Mouse (Mus musculus) lung, embryonic 16.5 days (tissue): ENCODE results near the gene Rab3b. TPM values are rescaled to one million over a fixed set of nuclear protein-coding genes. Genes with fewer than 3 reads are reported as not detected.

Experiments used
- ATAC-seq: fragments of 200-750 bp; cut with Nextera tagmentation; 2 replicates; pipeline ENCODE4 v1.8.0; 2017; ENCODE audit warnings: low read depth, mild to moderate bottlenecking, moderate library complexity
- H3K27ac ChIP-seq: fragments of 300-500 bp; sonication (generic); 2 replicates; pipeline ENCODE4 v1.5.1; 2014; ENCODE audit warnings: mild to moderate bottlenecking, control low read depth, low read length
- H3K27me3 ChIP-seq: fragments of 300-500 bp; sonication (generic); 2 replicates; pipeline ENCODE4 v1.6.1; 2014; ENCODE audit warnings: low read depth, low read length, mixed read lengths; ENCODE audit not compliant: control insufficient read depth, insufficient read depth
- H3K36me3 ChIP-seq: fragments of 300-500 bp; sonication (generic); 2 replicates; pipeline ENCODE4 v1.6.1; 2014; ENCODE audit warnings: low read length; ENCODE audit not compliant: control insufficient read depth, insufficient read depth
- H3K4me1 ChIP-seq: fragments of 300-500 bp; sonication (generic); replicated peaks from 2 replicates; pipeline ENCODE4 v1.6.1; 2014; ENCODE audit warnings: low read length, mixed read lengths; ENCODE audit not compliant: control insufficient read depth, insufficient read depth
- H3K4me2 ChIP-seq: fragments of 300-500 bp; sonication (generic); 2 replicates; pipeline ENCODE4 v1.6.1; 2014; ENCODE audit warnings: low read depth, low read length, control low read depth
- H3K4me3 ChIP-seq: fragments of 300-500 bp; sonication (generic); 2 replicates; pipeline ENCODE4 v1.5.1; 2014; ENCODE audit warnings: mild to moderate bottlenecking, low read length, control low read depth
- H3K9ac ChIP-seq: fragments of 300-500 bp; sonication (generic); 2 replicates; pipeline ENCODE4 v1.6.1; 2014; ENCODE audit warnings: low read length, control low read depth
- H3K9me3 ChIP-seq: fragments of 300-500 bp; sonication (generic); 2 replicates; pipeline ENCODE4 v1.6.1; 2016; ENCODE audit warnings: low read length; ENCODE audit not compliant: control insufficient read depth
- WGBS: fragments of 180-500 bp; shearing (Covaris S2); extraction: QIAGEN DNeasy Blood & Tissue Kit; methylation state at CpG from one replicate; pipeline ENCODE4 v1.1.7; 2014; 5-methylcytosine and 5-hydroxymethylcytosine counted together
- polyA plus RNA-seq: library from polyadenylated mRNA; unstranded; fragments of >200 nt; fragmentation: Nextera tagmentation; extraction: Ambion mirVana; gene quantifications from 2 replicates; pipeline ENCODE4 v1.2.1, GENCODE M21; 2015

The Rab3b gene
- polyA plus RNA-seq, 1 experiment from 2014 or later: 6.5 TPM

DNA sequence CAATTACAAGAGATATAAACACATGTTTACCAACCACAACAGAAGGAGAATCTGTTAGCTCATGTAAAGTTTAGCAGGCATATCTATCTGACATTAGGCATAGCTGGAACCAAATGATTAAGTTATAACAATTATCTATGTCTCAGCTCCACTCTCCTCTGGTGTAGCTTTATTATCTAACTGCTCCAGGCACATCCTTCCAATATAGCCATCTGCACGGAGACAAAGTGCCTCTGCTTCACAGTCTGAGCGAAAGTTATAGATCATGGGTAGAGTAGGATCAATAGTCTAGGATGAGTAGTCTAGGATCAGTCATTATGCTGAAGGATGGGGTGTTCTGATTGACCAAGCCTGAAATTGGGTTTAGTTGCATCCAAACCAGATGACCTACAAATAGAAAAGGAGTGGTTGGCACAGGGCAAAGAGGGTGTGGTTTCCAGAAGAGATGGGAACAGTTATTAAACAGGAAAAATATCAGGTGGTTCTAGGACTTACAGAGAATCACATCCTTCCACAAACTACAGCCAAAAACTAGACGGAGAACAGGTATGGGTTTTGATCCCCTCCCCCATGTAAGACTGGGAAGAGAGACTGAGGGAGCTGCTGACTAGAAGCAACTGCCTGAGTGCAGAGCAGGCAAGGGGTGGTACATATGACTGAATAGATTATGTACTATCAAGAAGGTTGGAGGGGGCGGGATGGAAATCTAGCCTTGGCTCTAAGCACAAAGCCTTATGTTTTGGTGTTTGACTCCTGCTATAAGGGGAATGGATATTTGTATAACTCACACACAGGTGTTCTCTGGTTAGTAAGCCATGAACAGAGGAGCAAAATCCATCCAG is 82.0 kb downstream of the Rab3b start:
- Histone ChIP-seq H3K4me1 (no peaks in the 10 kb centered on the region), H3K9me3 (no peaks in the 10 kb centered on the region), H3K9ac (no peak overlapping the region), H3K4me3 (no peak overlapping the region), H3K27me3 (no peaks in the 10 kb centered on the region), H3K4me2 (no peak overlapping the region), H3K27ac (no peak overlapping the region), H3K36me3 (no peaks in the 10 kb centered on the region)
- WGBS: 82% methylated on average over 4 of the region's 4 CpGs
- ATAC-seq: no peak

GRCm38 (mm10) chr4:108963017-108963416 is 84.2 kb downstream of the Rab3b start:
- Histone ChIP-seq H3K4me2 (no peak overlapping the region), H3K4me1 (no peaks in the 10 kb centered on the region), H3K9ac (no peak overlapping the region), H3K4me3 (no peak overlapping the region), H3K9me3 (no peaks in the 10 kb centered on the region), H3K36me3 (no peaks in the 10 kb centered on the region), H3K27me3 (no peaks in the 10 kb centered on the region), H3K27ac (no peak overlapping the region)
- no peak for ATAC-seq
- 80% methylated on average over 6 of the region's 6 CpGs for WGBS

- no peaks in the 10 kb centered on the region for H3K36me3 ChIP-seq
- H3K4me2 ChIP-seq: no peak overlapping the region
- no peak overlapping the region for H3K9ac ChIP-seq
- no peaks in the 10 kb centered on the region for H3K27me3 ChIP-seq
- no peak overlapping the region for H3K4me3 ChIP-seq
- WGBS: 38% methylated on average over 3 of the region's 3 CpGs
- H3K9me3 ChIP-seq: no peaks in the 10 kb centered on the region
- ATAC-seq: no peak
- no peaks in the 10 kb centered on the region for H3K4me1 ChIP-seq
- no peak overlapping the region for H3K27ac ChIP-seq
Measured at GRCm38 (mm10) chr4:108969517-108969916, 90.7 kb downstream of the Rab3b start.

GRCm38 (mm10) chr4:108971054-108971453 is 92.2 kb downstream of the Rab3b start:
- H3K4me3 ChIP-seq: no peak overlapping the region
- H3K27ac ChIP-seq: no peak overlapping the region
- no peak overlapping the region for H3K4me2 ChIP-seq
- H3K4me1 ChIP-seq: no peaks in the 10 kb centered on the region
- no peaks in the 10 kb centered on the region for H3K9me3 ChIP-seq
- 51% methylated on average over 5 of the region's 5 CpGs for WGBS
- no peak for ATAC-seq
- no peaks in the 10 kb centered on the region for H3K27me3 ChIP-seq
- H3K36me3 ChIP-seq: no peaks in the 10 kb centered on the region
- H3K9ac ChIP-seq: no peak overlapping the region

- Histone ChIP-seq H3K9ac (no peak overlapping the region), H3K4me1 (no peaks in the 10 kb centered on the region), H3K4me3 (no peak overlapping the region), H3K9me3 (no peaks in the 10 kb centered on the region), H3K27me3 (no peaks in the 10 kb centered on the region), H3K27ac (no peak overlapping the region), H3K4me2 (no peak overlapping the region), H3K36me3 (no peaks in the 10 kb centered on the region)
- ATAC-seq: no peak; the same call in 1 of the 2 replicates
- 43% methylated on average over 6 of the region's 6 CpGs for WGBS
Measured at GRCm38 (mm10) chr4:108976458-108977071, 97.7 kb downstream of the Rab3b start.

- Histone ChIP-seq H3K27me3 (no peaks in the 10 kb centered on the region), H3K4me3 (no peak overlapping the region), H3K4me2 (no peak overlapping the region), H3K36me3 (no peaks in the 10 kb centered on the region), H3K27ac (no peak overlapping the region), H3K4me1 (no peaks in the 10 kb centered on the region), H3K9ac (no peak overlapping the region), H3K9me3 (no peaks in the 10 kb centered on the region)
- WGBS: 59% methylated on average over 1 of the region's 1 CpGs
- ATAC-seq: no peak
Measured at GRCm38 (mm10) chr4:108986833-108987472, 108.1 kb downstream of the Rab3b start.

DNA sequence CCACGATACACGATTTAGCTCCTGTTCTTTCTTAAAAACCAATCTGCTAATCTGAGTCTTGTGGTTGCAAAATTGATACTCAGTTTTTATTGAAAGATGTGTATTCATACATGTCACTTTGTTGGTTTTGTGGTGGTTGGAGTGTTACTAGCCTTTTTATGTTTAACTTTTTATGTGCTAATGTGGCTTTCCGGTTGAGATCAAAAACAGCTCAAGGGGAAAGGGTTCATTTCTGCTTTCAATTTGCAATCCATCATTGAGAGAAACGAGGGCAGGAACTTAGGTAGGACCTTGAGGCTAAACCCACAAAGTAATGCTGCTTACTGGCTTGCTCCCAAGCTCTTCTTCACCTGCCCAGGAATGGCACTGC is 108.6 kb downstream of the Rab3b start:
- no peaks in the 10 kb centered on the region for H3K4me1 ChIP-seq
- H3K4me2 ChIP-seq: no peak overlapping the region
- no peaks in the 10 kb centered on the region for H3K9me3 ChIP-seq
- H3K9ac ChIP-seq: no peak overlapping the region
- WGBS: 60% methylated on average over 4 of the region's 4 CpGs
- H3K27ac ChIP-seq: no peak overlapping the region
- no peak for ATAC-seq
- H3K27me3 ChIP-seq: no peaks in the 10 kb centered on the region
- no peak overlapping the region for H3K4me3 ChIP-seq
- no peaks in the 10 kb centered on the region for H3K36me3 ChIP-seq

DNA sequence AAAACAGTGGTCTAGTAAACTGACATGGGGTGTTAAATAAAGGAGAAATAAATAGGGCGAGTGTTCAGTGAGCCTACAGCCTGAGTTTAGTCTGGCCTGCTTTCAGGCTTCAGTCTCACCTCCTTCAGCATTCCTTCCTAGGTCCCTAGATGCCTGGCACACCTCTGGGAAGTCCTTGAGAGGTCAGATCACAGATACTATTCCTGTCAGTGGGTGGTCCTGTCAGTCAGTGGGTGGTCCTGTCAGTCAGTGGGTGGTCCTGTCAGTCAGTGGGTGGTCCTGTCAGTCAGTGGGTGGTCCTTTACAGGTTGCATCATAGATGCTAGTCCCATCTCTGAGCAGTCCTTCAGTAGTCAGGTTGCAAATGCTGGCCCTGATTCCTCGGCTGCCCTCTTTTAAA is 110.6 kb downstream of the Rab3b start:
- H3K27me3 ChIP-seq: no peaks in the 10 kb centered on the region
- no peak overlapping the region for H3K27ac ChIP-seq
- no peak overlapping the region for H3K9ac ChIP-seq
- H3K4me3 ChIP-seq: no peak overlapping the region
- no peaks in the 10 kb centered on the region for H3K36me3 ChIP-seq
- H3K4me2 ChIP-seq: no peak overlapping the region
- H3K4me1 ChIP-seq: no peaks in the 10 kb centered on the region
- no peaks in the 10 kb centered on the region for H3K9me3 ChIP-seq
- WGBS: 48% methylated on average over 2 of the region's 2 CpGs
- no peak for ATAC-seq

- Histone ChIP-seq H3K27ac (no peak overlapping the region), H3K4me3 (no peak overlapping the region), H3K4me1 (no peaks in the 10 kb centered on the region), H3K9me3 (no peaks in the 10 kb centered on the region), H3K27me3 (no peaks in the 10 kb centered on the region), H3K36me3 (no peaks in the 10 kb centered on the region), H3K9ac (no peak overlapping the region), H3K4me2 (no peak overlapping the region)
- ATAC-seq: no peak
Measured at GRCm38 (mm10) chr4:108990032-108990431, 111.2 kb downstream of the Rab3b start.
